Mouse (Mus musculus) liver, postnatal 0 days (tissue): ENCODE data around the gene Eme2.

Source experiments
- CTCF ChIP-seq: sonication (generic); IDR thresholded peaks from 2 replicates; pipeline ENCODE4 v1.5.1; 2016; ENCODE audit warnings: antibody characterized with exemption, low read depth
- EP300 ChIP-seq: IDR thresholded peaks from 2 replicates; pipeline ENCODE4 v1.6.1; 2016; ENCODE audit warnings: antibody characterized with exemption, low read depth, mild to moderate bottlenecking

GRCm38 (mm10) chr17:24840341-24840740 is 54.5 kb downstream of the Eme2 start:
- TF ChIP-seq EP300 (no peak), CTCF (no peak)
